Mouse (Mus musculus): ENCODE results near the gene Prkch. TPM values are rescaled to one million over a fixed set of nuclear protein-coding genes. Genes with fewer than 3 reads are reported as not detected.

Gene Prkch
- polyA plus RNA-seq, 1 experiment from 2014 or later: 8.0 TPM

DNA sequence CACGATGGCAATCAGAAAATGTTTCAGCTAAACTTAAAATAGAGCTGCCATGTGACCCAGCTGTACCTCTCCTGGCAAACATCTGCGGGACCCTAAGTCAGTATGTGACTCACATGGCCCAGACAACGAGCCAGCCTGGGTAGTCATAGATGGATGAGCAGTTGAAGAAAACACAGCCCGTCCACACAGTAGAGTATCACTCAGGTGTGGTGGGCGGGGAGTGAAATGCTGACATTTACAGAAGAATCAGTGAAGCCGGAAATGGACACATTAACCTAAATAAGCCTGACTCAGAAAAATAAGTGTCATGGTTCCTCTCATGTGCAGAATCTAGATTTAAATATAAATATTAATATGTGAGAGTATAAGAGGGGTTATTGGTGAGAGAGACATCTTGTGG lies 161.5 kb downstream of the Prkch start:
- no peak overlapping the region for H3K4me2 ChIP-seq (ENCODE audit: low read depth, low read length)
- H3K9ac ChIP-seq (replicated peaks; ENCODE audit: low read depth, low read length): no peak overlapping the region
- no peak overlapping the region for H3K4me3 ChIP-seq (ENCODE audit: low read depth, low read length)
- H3K27ac ChIP-seq (ENCODE audit: low read depth, low read length): no peak overlapping the region
- 96% methylated on average over 6 of the region's 6 CpGs for WGBS
- no peaks in the 10 kb centered on the region; the same call in 1 of the 2 replicates for H3K27me3 ChIP-seq (ENCODE audit: control insufficient read depth, insufficient read depth, low read length)
- no peaks in the 10 kb centered on the region for H3K36me3 ChIP-seq (ENCODE audit: control insufficient read depth, insufficient read depth, low read length)
- no peak for ATAC-seq (ENCODE audit: low read depth)
- H3K9me3 ChIP-seq (ENCODE audit: control insufficient read depth, low read length): no peaks in the 10 kb centered on the region
- no peaks in the 10 kb centered on the region for H3K4me1 ChIP-seq (ENCODE audit: control insufficient read depth, insufficient read depth, low read length)

GRCm38 (mm10) chr12:73748373-73748772 lies 163.8 kb downstream of the Prkch start:
- no peak overlapping the region for H3K27ac ChIP-seq (ENCODE audit: low read depth, low read length)
- ATAC-seq (ENCODE audit: low read depth): no peak
- H3K27me3 ChIP-seq (ENCODE audit: control insufficient read depth, insufficient read depth, low read length): no peaks in the 10 kb centered on the region; the same call in 1 of the 2 replicates
- no peak overlapping the region for H3K4me3 ChIP-seq (ENCODE audit: low read depth, low read length)
- H3K9ac ChIP-seq (replicated peaks; ENCODE audit: low read depth, low read length): no peak overlapping the region
- no peaks in the 10 kb centered on the region for H3K9me3 ChIP-seq (ENCODE audit: control insufficient read depth, low read length)
- WGBS: 93% methylated on average over 3 of the region's 3 CpGs
- no peaks in the 10 kb centered on the region for H3K4me1 ChIP-seq (ENCODE audit: control insufficient read depth, insufficient read depth, low read length)
- H3K4me2 ChIP-seq (ENCODE audit: low read depth, low read length): no peak overlapping the region
- no peaks in the 10 kb centered on the region for H3K36me3 ChIP-seq (ENCODE audit: control insufficient read depth, insufficient read depth, low read length)

DNA sequence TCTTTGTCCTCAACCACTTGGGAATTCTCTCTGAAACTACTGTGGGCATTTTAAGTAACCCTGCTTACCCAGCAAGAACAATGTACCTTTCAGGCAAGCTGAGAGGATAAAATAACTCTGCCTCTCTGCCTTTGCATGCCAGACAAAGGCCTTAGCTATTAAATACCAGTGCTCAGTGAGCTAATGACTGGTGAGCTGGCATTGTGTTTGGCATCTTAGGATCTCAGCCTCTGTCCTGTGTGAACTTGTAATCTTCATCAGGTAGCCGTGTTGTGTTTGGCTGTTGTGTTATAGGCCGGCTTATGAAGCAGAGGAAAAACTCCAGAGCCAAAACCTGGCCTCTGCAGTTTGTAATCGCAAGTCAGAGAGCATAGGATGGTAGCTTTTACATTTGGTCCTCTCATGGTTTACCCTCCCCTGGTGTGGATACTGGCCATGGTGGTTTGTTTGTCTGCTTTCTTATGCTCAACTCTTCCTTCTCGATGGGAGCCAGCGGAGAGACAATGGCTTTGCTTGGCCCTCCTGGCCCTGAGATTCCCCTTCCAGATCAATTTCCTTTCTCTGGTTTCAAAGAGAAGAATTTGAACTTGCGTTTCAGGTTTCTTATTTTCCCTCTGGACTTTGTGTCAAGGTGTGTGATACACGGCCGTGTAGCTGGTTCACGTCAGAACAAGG lies 170.0 kb downstream of the Prkch start:
- H3K27me3 ChIP-seq (ENCODE audit: control insufficient read depth, insufficient read depth, low read length): no peaks in the 10 kb centered on the region
- no peak overlapping the region for H3K4me3 ChIP-seq (ENCODE audit: low read depth, low read length)
- H3K27ac ChIP-seq (ENCODE audit: low read depth, low read length): no peak overlapping the region
- no peaks in the 10 kb centered on the region for H3K36me3 ChIP-seq (ENCODE audit: control insufficient read depth, insufficient read depth, low read length)
- no peak overlapping the region for H3K9ac ChIP-seq (replicated peaks; ENCODE audit: low read depth, low read length)
- WGBS: 70% methylated on average over 9 of the region's 9 CpGs
- no peak overlapping the region for H3K4me2 ChIP-seq (ENCODE audit: low read depth, low read length)
- no peak for ATAC-seq (ENCODE audit: low read depth)
- no peaks in the 10 kb centered on the region for H3K9me3 ChIP-seq (ENCODE audit: control insufficient read depth, low read length)
- H3K4me1 ChIP-seq (ENCODE audit: control insufficient read depth, insufficient read depth, low read length): peaks cover 7% of the 10 kb centered on the region; the same call in 1 of the 2 replicates

DNA sequence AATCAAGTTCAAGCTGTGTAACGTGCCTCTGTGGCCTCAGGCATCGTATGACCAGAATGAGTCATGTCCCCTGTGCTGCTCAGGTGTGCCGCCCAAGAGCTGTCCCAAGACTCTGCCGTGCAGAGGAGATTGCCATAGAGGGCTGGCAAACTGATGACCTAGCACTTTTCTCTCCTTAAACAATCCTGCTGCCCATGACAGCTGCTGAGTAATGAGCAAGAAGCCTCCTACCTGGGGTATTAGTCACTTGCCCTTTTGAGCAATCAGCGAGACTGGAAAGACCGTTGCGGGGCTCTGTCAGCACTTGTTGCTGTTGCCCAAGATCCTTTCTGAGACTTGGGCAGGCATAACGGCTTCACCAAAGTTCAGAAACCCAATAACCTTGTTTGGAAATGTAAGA lies 171.1 kb downstream of the Prkch start:
- peaks cover 7% of the 10 kb centered on the region; the same call in 1 of the 2 replicates for H3K4me1 ChIP-seq (ENCODE audit: control insufficient read depth, insufficient read depth, low read length)
- no peaks in the 10 kb centered on the region for H3K9me3 ChIP-seq (ENCODE audit: control insufficient read depth, low read length)
- H3K27me3 ChIP-seq (ENCODE audit: control insufficient read depth, insufficient read depth, low read length): no peaks in the 10 kb centered on the region
- WGBS: 87% methylated on average over 8 of the region's 8 CpGs
- no peak overlapping the region for H3K4me3 ChIP-seq (ENCODE audit: low read depth, low read length)
- no peak for ATAC-seq (ENCODE audit: low read depth)
- no peak overlapping the region for H3K9ac ChIP-seq (replicated peaks; ENCODE audit: low read depth, low read length)
- no peak overlapping the region for H3K27ac ChIP-seq (ENCODE audit: low read depth, low read length)
- no peaks in the 10 kb centered on the region for H3K36me3 ChIP-seq (ENCODE audit: control insufficient read depth, insufficient read depth, low read length)
- H3K4me2 ChIP-seq (ENCODE audit: low read depth, low read length): no peak overlapping the region

DNA sequence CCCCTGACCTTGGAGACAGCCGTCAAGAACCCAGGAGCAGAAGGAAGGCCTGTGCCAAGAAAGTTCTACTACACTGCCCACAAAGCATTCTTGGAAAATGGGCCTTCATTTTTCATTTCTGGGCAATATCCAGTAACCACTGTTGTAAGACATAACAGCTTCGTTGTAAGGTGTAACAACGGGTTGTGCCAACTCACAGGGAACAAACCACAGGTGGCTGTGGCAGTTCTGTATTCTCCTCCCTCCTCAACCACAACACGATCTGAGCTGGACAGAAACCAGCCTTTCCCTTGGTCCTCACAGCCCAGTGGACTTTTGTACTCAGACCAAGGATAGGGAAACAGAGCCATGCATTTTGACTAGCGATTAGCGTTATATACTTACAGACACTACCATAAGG lies 171.9 kb downstream of the Prkch start:
- Histone ChIP-seq H3K9ac (replicated peaks; ENCODE audit: low read depth, low read length) (no peak overlapping the region), H3K36me3 (ENCODE audit: control insufficient read depth, insufficient read depth, low read length) (no peaks in the 10 kb centered on the region), H3K4me2 (ENCODE audit: low read depth, low read length) (no peak overlapping the region), H3K27ac (ENCODE audit: low read depth, low read length) (no peak overlapping the region), H3K4me1 (ENCODE audit: control insufficient read depth, insufficient read depth, low read length) (peaks cover 7% of the 10 kb centered on the region; the same call in 1 of the 2 replicates), H3K27me3 (ENCODE audit: control insufficient read depth, insufficient read depth, low read length) (no peaks in the 10 kb centered on the region), H3K4me3 (ENCODE audit: low read depth, low read length) (no peak overlapping the region), H3K9me3 (ENCODE audit: control insufficient read depth, low read length) (no peaks in the 10 kb centered on the region)
- WGBS: 92% methylated on average over 6 of the region's 6 CpGs
- ATAC-seq (ENCODE audit: low read depth): no peak

- ATAC-seq (ENCODE audit: low read depth): no peak
- H3K4me1 ChIP-seq (ENCODE audit: control insufficient read depth, insufficient read depth, low read length): no peaks in the 10 kb centered on the region
- WGBS: 78% methylated on average over 6 of the region's 6 CpGs
- no peak overlapping the region for H3K9ac ChIP-seq (replicated peaks; ENCODE audit: low read depth, low read length)
- H3K27me3 ChIP-seq (ENCODE audit: control insufficient read depth, insufficient read depth, low read length): no peaks in the 10 kb centered on the region
- no peak overlapping the region for H3K4me3 ChIP-seq (ENCODE audit: low read depth, low read length)
- H3K36me3 ChIP-seq (ENCODE audit: control insufficient read depth, insufficient read depth, low read length): no peaks in the 10 kb centered on the region
- H3K27ac ChIP-seq (ENCODE audit: low read depth, low read length): no peak overlapping the region
- no peaks in the 10 kb centered on the region for H3K9me3 ChIP-seq (ENCODE audit: control insufficient read depth, low read length)
- no peak overlapping the region for H3K4me2 ChIP-seq (ENCODE audit: low read depth, low read length)
Measured at GRCm38 (mm10) chr12:73762001-73762400, 177.4 kb downstream of the Prkch start.

- no peaks in the 10 kb centered on the region for H3K27me3 ChIP-seq (ENCODE audit: control insufficient read depth, insufficient read depth, low read length)
- no peak overlapping the region for H3K27ac ChIP-seq (ENCODE audit: low read depth, low read length)
- no peaks in the 10 kb centered on the region for H3K4me1 ChIP-seq (ENCODE audit: control insufficient read depth, insufficient read depth, low read length)
- H3K9ac ChIP-seq (replicated peaks; ENCODE audit: low read depth, low read length): no peak overlapping the region
- H3K9me3 ChIP-seq (ENCODE audit: control insufficient read depth, low read length): no peaks in the 10 kb centered on the region
- no peaks in the 10 kb centered on the region for H3K36me3 ChIP-seq (ENCODE audit: control insufficient read depth, insufficient read depth, low read length)
- no peak overlapping the region for H3K4me2 ChIP-seq (ENCODE audit: low read depth, low read length)
- ATAC-seq (ENCODE audit: low read depth): no peak
- H3K4me3 ChIP-seq (ENCODE audit: low read depth, low read length): no peak overlapping the region
- 82% methylated on average over 3 of the region's 3 CpGs for whole genome bisulfite sequencing
Measured at GRCm38 (mm10) chr12:73762762-73763161, 178.2 kb downstream of the Prkch start.

DNA sequence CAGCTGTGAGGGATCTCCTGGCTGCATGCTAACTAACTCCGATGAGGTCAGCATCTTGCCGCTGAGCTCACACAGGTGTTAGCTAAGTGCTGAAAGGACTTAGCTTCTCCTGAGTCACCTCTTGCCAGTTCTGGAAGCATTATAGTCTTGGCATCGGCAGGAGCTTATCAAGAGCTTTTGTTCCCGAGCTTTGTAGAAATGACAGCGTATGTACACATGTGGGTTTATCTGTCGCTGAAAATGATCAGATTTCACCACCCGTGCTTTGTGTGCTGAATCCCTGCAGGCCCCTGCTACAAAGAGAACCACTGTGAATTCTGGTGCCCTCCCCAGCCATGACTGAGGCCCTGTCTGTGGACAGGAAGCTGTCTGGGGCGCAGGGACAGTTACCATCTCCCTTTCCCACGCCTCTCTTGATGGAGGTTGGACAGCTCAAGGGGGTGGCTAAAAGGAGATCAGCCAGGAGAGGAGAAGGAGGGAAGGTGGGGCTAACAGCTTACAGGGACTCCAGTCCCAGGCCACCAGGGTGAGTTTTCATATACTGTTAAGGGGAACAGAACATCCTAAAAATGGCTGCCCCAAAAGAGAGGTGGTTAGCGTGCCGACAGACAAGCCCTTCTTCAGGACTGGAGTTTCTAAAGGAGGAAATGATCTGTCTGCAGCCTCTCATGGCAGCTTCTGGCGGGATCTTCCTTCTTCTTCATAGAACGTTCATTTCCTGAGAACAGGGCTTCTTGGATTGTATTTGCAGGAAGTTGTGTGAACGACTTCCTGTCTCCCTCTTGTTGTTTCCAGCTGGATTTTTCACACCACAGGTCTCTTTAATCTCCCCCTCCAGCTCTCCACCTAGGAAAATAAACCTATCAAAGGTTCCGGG lies 180.3 kb downstream of the Prkch start:
- Histone ChIP-seq H3K27ac (ENCODE audit: low read depth, low read length) (no peak overlapping the region), H3K9me3 (ENCODE audit: control insufficient read depth, low read length) (no peaks in the 10 kb centered on the region), H3K4me1 (ENCODE audit: control insufficient read depth, insufficient read depth, low read length) (no peaks in the 10 kb centered on the region), H3K9ac (replicated peaks; ENCODE audit: low read depth, low read length) (no peak overlapping the region), H3K36me3 (ENCODE audit: control insufficient read depth, insufficient read depth, low read length) (no peaks in the 10 kb centered on the region), H3K4me2 (ENCODE audit: low read depth, low read length) (no peak overlapping the region), H3K4me3 (ENCODE audit: low read depth, low read length) (no peak overlapping the region), H3K27me3 (ENCODE audit: control insufficient read depth, insufficient read depth, low read length) (no peaks in the 10 kb centered on the region)
- WGBS: 80% methylated on average over 15 of the region's 15 CpGs
- ATAC-seq (ENCODE audit: low read depth): no peak

- Histone ChIP-seq H3K27me3 (ENCODE audit: control insufficient read depth, insufficient read depth, low read length) (no peaks in the 10 kb centered on the region), H3K4me3 (ENCODE audit: low read depth, low read length) (no peak overlapping the region), H3K27ac (ENCODE audit: low read depth, low read length) (no peak overlapping the region), H3K36me3 (ENCODE audit: control insufficient read depth, insufficient read depth, low read length) (no peaks in the 10 kb centered on the region), H3K9me3 (ENCODE audit: control insufficient read depth, low read length) (no peaks in the 10 kb centered on the region), H3K4me2 (ENCODE audit: low read depth, low read length) (no peak overlapping the region), H3K9ac (replicated peaks; ENCODE audit: low read depth, low read length) (no peak overlapping the region), H3K4me1 (ENCODE audit: control insufficient read depth, insufficient read depth, low read length) (no peaks in the 10 kb centered on the region)
- 95% methylated on average over 8 of the region's 8 CpGs for WGBS
- ATAC-seq (ENCODE audit: low read depth): no peak
Measured at GRCm38 (mm10) chr12:73766152-73766551, 181.6 kb downstream of the Prkch start.

All from neural tube, embryonic 14.5 days (tissue).